Mouse (Mus musculus) neural tube, embryonic 11.5 days (tissue): Measurements from ENCODE around the gene Gse1. TPM values are rescaled to one million over a fixed set of nuclear protein-coding genes. Genes with fewer than 3 reads are reported as not detected.

Source experiments
- ATAC-seq: fragments of 200-750 bp; cut with Nextera tagmentation; 2 replicates; pipeline ENCODE4 v1.8.0; 2017; ENCODE audit warnings: moderate number of reproducible peaks, mild to moderate bottlenecking, moderate TSS enrichment, moderate library complexity; ENCODE audit not compliant: insufficient read depth, low FRiP score, low TSS enrichment
- DNase-seq: peaks from one replicate; pipeline ENCODE4 v3.0.0-alpha.2; 2015; ENCODE audit warnings: low spot score
- H3K27ac ChIP-seq: fragments of 300-500 bp; sonication (generic); 2 replicates; pipeline ENCODE4 v1.5.1; 2014; ENCODE audit warnings: low read depth, mild to moderate bottlenecking, low read length
- H3K27me3 ChIP-seq: fragments of 300-500 bp; sonication (generic); 2 replicates; pipeline ENCODE4 v1.6.1; 2014; ENCODE audit warnings: mild to moderate bottlenecking, low read length, mixed read lengths; ENCODE audit not compliant: control insufficient read depth, insufficient read depth
- H3K36me3 ChIP-seq: fragments of 300-500 bp; sonication (generic); 2 replicates; pipeline ENCODE4 v1.6.1; 2014; ENCODE audit warnings: mild to moderate bottlenecking, low read length, moderate library complexity, mixed read lengths; ENCODE audit not compliant: control insufficient read depth, insufficient read depth
- H3K4me1 ChIP-seq: fragments of 300-500 bp; sonication (generic); 2 replicates; pipeline ENCODE4 v1.6.1; 2014; ENCODE audit warnings: low read length, mixed read lengths; ENCODE audit not compliant: control insufficient read depth, insufficient read depth
- H3K4me2 ChIP-seq: fragments of 300-500 bp; sonication (generic); 2 replicates; pipeline ENCODE4 v1.6.1; 2014; ENCODE audit warnings: low read depth, mild to moderate bottlenecking, moderate library complexity
- H3K4me3 ChIP-seq: fragments of 300-500 bp; sonication (generic); 2 replicates; pipeline ENCODE4 v1.5.1; 2014; ENCODE audit warnings: low read depth, low read length
- H3K9ac ChIP-seq: fragments of 300-500 bp; sonication (generic); 2 replicates; pipeline ENCODE4 v1.6.1; 2014; ENCODE audit warnings: mild to moderate bottlenecking, low read length
- H3K9me3 ChIP-seq: fragments of 300-500 bp; sonication (generic); 2 replicates; pipeline ENCODE4 v1.6.1; 2016; ENCODE audit warnings: low read length; ENCODE audit not compliant: control insufficient read depth
- WGBS: fragments of 180-500 bp; shearing (Covaris S2); extraction: QIAGEN DNeasy Blood & Tissue Kit; methylation state at CpG from one replicate; pipeline ENCODE4 v1.1.7; 2014; 5-methylcytosine and 5-hydroxymethylcytosine counted together
- polyA plus RNA-seq: library from polyadenylated mRNA; unstranded; fragments of >200 nt; fragmentation: Nextera tagmentation; extraction: Ambion mirVana; gene quantifications from 2 replicates; pipeline ENCODE4 v1.2.1, GENCODE M21; 2014

The Gse1 gene
- polyA plus RNA-seq, 1 experiment from 2014 or later, result 33.5 TPM

- DNase-seq (no peak), ATAC-seq (no peak)
- no peak overlapping the region for H3K27ac ChIP-seq
- WGBS, result 85% methylated on average over 13 of the region's 13 CpGs
- no peak overlapping the region for H3K4me3 ChIP-seq
- H3K9ac ChIP-seq, result no peak overlapping the region
- H3K36me3 ChIP-seq, result no peaks in the 10 kb centered on the region
- peaks cover 34% of the 10 kb centered on the region for H3K4me1 ChIP-seq
- no peak overlapping the region for H3K4me2 ChIP-seq
- no peaks in the 10 kb centered on the region for H3K9me3 ChIP-seq
- H3K27me3 ChIP-seq, result no peaks in the 10 kb centered on the region
Observed at GRCm38 (mm10) chr8:120473729-120474364, 245.6 kb downstream of the Gse1 start.

GRCm38 (mm10) chr8:120474496-120475235, 246.4 kb downstream of the Gse1 start:
- Histone ChIP-seq H3K4me2 (no peak overlapping the region), H3K27ac (no peak overlapping the region), H3K36me3 (no peaks in the 10 kb centered on the region), H3K9me3 (no peaks in the 10 kb centered on the region), H3K9ac (no peak overlapping the region), H3K27me3 (no peaks in the 10 kb centered on the region), H3K4me3 (no peak overlapping the region), H3K4me1 (peaks cover 34% of the 10 kb centered on the region)
- ATAC-seq, result no peak
- 79% methylated on average over 11 of the region's 11 CpGs for WGBS
- no peak for DNase-seq

- H3K27me3 ChIP-seq, result no peaks in the 10 kb centered on the region
- H3K9me3 ChIP-seq, result no peaks in the 10 kb centered on the region
- no peak overlapping the region for H3K4me3 ChIP-seq
- DNase-seq, result no peak
- no peak overlapping the region for H3K9ac ChIP-seq
- no peaks in the 10 kb centered on the region for H3K36me3 ChIP-seq
- ATAC-seq, result no peak
- H3K4me2 ChIP-seq, result no peak overlapping the region
- peaks cover 34% of the 10 kb centered on the region for H3K4me1 ChIP-seq
- peak overlapping the region; percentile 46; the same call in 1 of the 2 replicates for H3K27ac ChIP-seq
- 74% methylated on average over 10 of the region's 10 CpGs for WGBS
Observed at GRCm38 (mm10) chr8:120475462-120476201, 247.4 kb downstream of the Gse1 start.

GRCm38 (mm10) chr8:120476711-120477575, 248.7 kb downstream of the Gse1 start:
- Histone ChIP-seq H3K27ac (peak overlapping the region; percentile 80), H3K9me3 (no peaks in the 10 kb centered on the region), H3K4me1 (peaks cover 28% of the 10 kb centered on the region), H3K4me2 (no peak overlapping the region), H3K27me3 (no peaks in the 10 kb centered on the region), H3K4me3 (no peak overlapping the region), H3K36me3 (no peaks in the 10 kb centered on the region), H3K9ac (peak overlapping the region; percentile 32)
- ATAC-seq (no peak), DNase-seq (peak; percentile 39)
- 38% methylated on average over 25 of the region's 25 CpGs for WGBS

GRCm38 (mm10) chr8:120478754-120479153, 250.5 kb downstream of the Gse1 start:
- peaks cover 27% of the 10 kb centered on the region for H3K4me1 ChIP-seq

GRCm38 (mm10) chr8:120479691-120480090, 251.4 kb downstream of the Gse1 start:
- WGBS, result 86% methylated on average over 4 of the region's 4 CpGs
- H3K4me3 ChIP-seq, result no peak overlapping the region
- no peak overlapping the region for H3K9ac ChIP-seq
- no peaks in the 10 kb centered on the region for H3K9me3 ChIP-seq
- no peak overlapping the region for H3K4me2 ChIP-seq
- H3K27ac ChIP-seq, result no peak overlapping the region
- ATAC-seq (no peak), DNase-seq (no peak)
- no peaks in the 10 kb centered on the region for H3K36me3 ChIP-seq
- H3K27me3 ChIP-seq, result no peaks in the 10 kb centered on the region
- peaks cover 35% of the 10 kb centered on the region for H3K4me1 ChIP-seq

More at GRCm38 (mm10) chr8:120478754-120479153, 250.5 kb downstream of the Gse1 start:
- WGBS, result 87% methylated on average over 11 of the region's 11 CpGs
- Histone ChIP-seq H3K4me3 (no peak overlapping the region), H3K36me3 (no peaks in the 10 kb centered on the region), H3K27me3 (no peaks in the 10 kb centered on the region), H3K9ac (no peak overlapping the region), H3K27ac (no peak overlapping the region), H3K9me3 (no peaks in the 10 kb centered on the region), H3K4me2 (no peak overlapping the region)
- DNase-seq (no peak), ATAC-seq (no peak)

GRCm38 (mm10) chr8:120482015-120482689, 253.9 kb downstream of the Gse1 start:
- Histone ChIP-seq H3K4me1 (peaks cover 40% of the 10 kb centered on the region), H3K4me2 (no peak overlapping the region), H3K4me3 (no peak overlapping the region), H3K9ac (no peak overlapping the region), H3K27me3 (no peaks in the 10 kb centered on the region), H3K36me3 (no peaks in the 10 kb centered on the region), H3K27ac (no peak overlapping the region), H3K9me3 (no peaks in the 10 kb centered on the region)
- DNase-seq (no peak), ATAC-seq (no peak)
- WGBS, result 66% methylated on average over 9 of the region's 9 CpGs

GRCm38 (mm10) chr8:120484460-120484859, 256.2 kb downstream of the Gse1 start:
- ATAC-seq, result no peak
- Histone ChIP-seq H3K4me2 (no peak overlapping the region), H3K4me3 (no peak overlapping the region), H3K36me3 (no peaks in the 10 kb centered on the region), H3K27ac (no peak overlapping the region), H3K9ac (no peak overlapping the region; the same call in 1 of the 2 replicates), H3K4me1 (peaks cover 35% of the 10 kb centered on the region), H3K9me3 (no peaks in the 10 kb centered on the region), H3K27me3 (no peaks in the 10 kb centered on the region)
- no peak for DNase-seq
- 70% methylated on average over 6 of the region's 6 CpGs for WGBS
